Mouse (Mus musculus): ENCODE measurements around the gene Kif5c.

Kif5c gene

GRCm38 (mm10) chr2:49719854-49720253 is 100.8 kb downstream of the Kif5c start:
- peak; percentile 77 for DNase-seq (ENCODE audit: low read depth, low spot score)

DNA sequence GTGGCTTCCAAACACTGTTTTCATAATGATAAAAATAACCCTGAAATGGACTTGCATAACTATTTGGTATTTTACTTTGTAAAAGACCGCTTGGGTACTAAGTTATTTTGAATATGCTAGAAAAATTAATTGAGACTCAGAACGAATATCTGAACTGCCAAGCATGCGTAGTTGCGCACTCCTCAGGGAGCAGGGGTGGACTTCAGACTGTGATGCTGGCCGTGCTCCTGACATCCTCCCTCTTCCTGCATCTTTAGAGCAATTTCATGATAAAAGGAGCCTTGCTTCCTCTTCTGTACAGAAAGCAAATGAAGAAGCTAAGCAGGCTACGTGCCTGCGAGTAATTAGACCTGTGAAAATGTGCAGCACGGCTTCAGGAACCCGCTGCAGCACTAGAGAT is 101.2 kb downstream of the Kif5c start:
- DNase-seq (ENCODE audit: low read depth, low spot score), result no peak

- no peak for DNase-seq (ENCODE audit: low read depth, low spot score)
Measured at GRCm38 (mm10) chr2:49722331-49722730, 103.2 kb downstream of the Kif5c start.

GRCm38 (mm10) chr2:49722983-49723382 is 103.9 kb downstream of the Kif5c start:
- no peak for DNase-seq (ENCODE audit: low read depth, low spot score)

DNA sequence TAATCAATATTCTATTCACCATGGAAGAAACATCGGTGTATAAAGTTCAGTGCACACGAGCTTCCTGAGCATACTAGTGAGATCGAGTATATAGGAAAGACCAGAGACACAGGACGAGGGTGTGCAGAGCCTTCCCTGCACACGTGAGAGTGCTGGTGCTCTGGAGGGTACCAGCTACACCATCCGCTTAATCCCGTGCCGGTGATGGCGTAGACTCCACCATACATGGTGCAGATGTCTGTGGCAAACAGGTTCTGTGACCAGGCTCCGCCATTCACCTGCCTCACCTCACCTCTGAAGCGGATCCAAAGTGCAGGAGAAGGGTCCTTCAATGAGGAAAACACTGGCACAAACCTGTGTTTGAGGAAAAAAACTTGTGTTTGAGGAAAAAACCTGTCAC is 107.6 kb downstream of the Kif5c start:
- no peak for DNase-seq (ENCODE audit: low read depth, low spot score)

DNA sequence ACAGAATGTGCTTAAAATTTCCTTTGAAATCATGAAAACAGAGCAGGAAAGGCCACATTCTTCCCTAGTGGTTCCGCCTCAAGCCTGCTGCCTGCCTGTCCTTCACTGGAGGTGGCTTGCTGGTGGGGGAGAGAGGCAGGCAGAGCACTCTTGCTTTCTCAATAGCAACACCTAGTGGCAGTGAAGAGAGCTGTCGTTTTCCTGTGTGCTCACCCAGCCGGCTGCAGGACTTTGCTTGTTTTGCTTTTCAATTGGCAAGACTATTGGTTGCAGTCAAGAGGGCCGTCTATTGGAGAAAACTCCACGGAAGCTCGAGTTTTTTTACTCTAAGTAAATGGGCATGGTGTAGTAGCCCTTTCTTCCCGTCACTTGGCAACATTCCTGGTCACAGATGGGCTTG is 108.1 kb downstream of the Kif5c start:
- peak; percentile 74 for DNase-seq (ENCODE audit: low read depth, low spot score)

GRCm38 (mm10) chr2:49727686-49728085 is 108.6 kb downstream of the Kif5c start:
- DNase-seq (ENCODE audit: low read depth, low spot score), result no peak

DNA sequence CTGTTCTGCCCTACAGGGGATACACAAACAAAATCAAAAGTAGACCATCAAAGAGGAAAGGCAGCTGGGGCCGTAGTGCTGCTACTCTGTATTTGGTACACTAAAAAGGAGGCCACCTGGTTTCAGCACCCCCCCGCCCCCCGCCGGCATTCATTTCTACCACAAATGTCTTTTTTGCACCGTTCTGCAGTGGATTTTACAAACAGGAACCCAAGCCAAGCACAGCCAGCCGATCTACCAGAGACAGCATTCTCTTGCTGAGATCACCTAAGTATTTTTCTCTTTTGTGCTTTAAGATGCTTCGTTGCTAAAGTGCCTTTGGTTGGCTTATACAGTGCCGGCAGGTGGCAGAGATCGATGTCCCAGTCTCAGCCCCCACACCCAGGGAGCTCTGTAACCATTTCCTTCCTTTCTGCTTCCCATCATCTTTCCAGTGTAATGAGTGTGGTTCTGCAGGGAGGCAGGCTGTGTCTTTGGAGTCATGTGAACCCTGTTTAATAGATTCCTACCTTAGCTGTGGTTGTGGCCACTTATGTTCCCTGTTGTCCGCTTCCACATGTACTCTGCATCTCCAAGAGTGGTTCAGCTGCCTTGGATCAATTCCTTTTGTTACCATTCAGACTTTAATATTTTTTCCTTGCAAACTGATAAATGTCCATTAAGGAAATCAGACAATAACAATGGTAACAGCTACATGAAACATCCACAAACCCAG is 110.0 kb downstream of the Kif5c start:
- no peak for DNase-seq (ENCODE audit: low read depth, low spot score)

DNA sequence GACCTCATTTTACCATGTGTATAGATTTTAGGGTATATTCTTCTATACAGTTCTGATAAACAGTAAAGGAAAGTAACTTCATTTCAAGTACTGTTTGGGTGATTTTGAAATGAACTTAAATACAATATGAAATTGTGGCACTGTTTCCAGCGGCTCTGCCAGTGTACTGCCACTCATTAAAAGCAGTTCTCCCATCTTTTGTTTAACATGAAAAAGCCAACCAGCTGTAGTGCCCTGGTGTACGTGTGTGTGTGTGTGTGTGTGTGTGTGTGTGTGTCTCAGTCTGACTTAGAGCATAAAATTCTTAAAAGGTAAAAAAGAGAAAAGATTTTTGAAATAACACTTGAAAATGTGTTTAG is 110.5 kb downstream of the Kif5c start:
- DNase-seq (ENCODE audit: low read depth, low spot score), result no peak

GRCm38 (mm10) chr2:49730183-49730582 is 111.1 kb downstream of the Kif5c start:
- no peak for DNase-seq (ENCODE audit: low read depth, low spot score)

- peak; percentile 83 for DNase-seq (ENCODE audit: low read depth, low spot score)
Measured at GRCm38 (mm10) chr2:49732745-49733655, 113.9 kb downstream of the Kif5c start.

- DNase-seq (ENCODE audit: low read depth, low spot score), result peak; percentile 72
Measured at GRCm38 (mm10) chr2:49733656-49734008, 114.5 kb downstream of the Kif5c start.

DNA sequence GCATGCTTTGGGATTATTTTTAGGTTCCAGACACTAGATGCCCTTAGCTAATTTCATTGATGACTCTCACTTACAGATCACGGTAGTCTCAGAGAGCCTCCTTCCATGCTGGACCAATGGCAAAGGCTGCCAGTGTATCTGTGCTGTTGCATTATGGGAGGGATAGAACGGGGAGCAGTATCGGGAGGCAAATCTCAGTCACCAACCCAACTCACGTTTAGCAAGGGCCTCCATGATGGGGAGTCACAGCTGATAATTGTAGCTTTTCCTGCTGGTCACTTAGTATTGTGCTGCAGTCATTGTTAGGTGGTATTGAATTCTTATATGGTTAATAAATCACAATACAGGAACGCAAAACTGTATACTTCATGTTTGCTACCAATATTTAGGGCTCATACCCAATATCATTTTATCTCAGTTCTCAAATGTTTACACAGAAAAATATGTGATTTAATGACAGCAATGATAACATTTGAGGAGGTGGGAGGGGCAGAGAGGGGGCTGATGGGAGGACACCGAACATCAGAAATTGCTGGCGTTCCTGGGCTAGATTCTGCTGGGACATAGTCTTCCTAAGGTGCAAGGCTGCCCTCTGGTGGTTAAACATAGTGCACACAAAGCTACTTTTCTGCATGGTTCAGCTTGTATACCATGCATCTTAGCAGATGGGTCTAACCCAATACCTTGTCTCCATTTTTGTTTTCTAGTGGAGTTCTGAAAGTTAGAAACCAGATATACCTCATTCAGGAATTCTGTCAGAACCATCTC is 115.1 kb downstream of the Kif5c start:
- peak; percentile 90 for DNase-seq (ENCODE audit: low read depth, low spot score)

DNA sequence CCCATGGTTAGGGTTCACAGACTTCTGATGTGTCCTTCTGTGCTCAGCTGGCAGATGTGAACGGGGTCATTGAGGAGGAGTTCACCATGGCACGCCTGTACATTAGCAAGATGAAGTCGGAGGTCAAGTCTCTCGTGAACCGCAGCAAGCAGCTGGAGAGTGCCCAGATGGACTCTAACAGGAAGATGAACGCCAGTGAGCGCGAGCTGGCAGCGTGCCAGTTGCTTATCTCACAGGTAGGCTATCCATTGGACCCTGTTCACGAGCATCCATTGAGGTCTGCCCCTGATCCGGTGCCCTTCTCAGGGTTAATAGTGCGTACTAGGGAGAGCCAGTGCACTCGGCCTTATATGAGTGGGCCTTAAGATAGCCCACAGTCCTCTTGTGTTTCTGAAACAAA is 116.3 kb downstream of the Kif5c start:
- no peak for DNase-seq (ENCODE audit: low read depth, low spot score)

DNA sequence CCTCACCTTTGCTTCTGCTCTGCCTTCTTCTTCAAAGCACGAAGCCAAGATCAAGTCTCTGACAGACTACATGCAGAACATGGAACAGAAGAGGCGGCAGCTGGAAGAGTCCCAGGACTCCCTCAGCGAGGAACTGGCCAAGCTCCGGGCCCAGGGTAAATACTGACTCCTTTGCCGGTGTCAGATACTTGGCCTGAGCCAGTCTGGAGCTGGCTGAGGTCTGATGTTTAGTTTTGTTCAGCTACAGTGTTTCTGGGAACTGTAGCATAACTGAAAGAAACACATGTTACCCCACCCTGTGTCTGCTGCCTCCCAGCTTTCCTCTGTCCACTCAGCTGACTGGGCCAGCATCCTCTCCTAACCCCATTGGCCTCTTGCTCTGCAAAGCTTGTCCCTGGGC is 119.9 kb downstream of the Kif5c start:
- no peak for DNase-seq (ENCODE audit: low read depth, low spot score)

- no peak for DNase-seq (ENCODE audit: low read depth, low spot score)
Measured at GRCm38 (mm10) chr2:49741026-49741425, 121.9 kb downstream of the Kif5c start.

- DNase-seq (ENCODE audit: low read depth, low spot score), result no peak
Measured at GRCm38 (mm10) chr2:49741895-49742734, 123.0 kb downstream of the Kif5c start.

- no peak for DNase-seq (ENCODE audit: low read depth, low spot score)
Measured at GRCm38 (mm10) chr2:49742919-49743318, 123.8 kb downstream of the Kif5c start.

DNA sequence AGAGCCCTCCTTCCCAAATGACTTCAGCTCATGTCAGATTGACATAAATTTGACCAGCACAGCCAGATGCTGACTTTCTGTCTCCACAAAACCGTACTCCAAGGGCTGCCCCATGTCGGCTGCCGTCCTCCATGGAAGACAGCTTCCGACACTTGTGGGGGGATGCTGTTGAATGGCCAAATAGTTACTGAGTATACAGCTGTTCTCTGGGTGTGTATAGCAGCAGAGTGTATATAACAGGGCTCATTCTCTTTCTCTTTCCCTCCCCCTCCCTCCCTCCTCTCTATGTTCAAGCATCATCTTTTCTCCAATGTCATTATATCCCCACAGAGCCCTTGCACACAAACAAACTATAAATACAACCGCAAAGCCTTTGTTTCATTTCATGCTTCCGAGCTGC is 124.7 kb downstream of the Kif5c start:
- DNase-seq (ENCODE audit: low read depth, low spot score), result no peak

DNA sequence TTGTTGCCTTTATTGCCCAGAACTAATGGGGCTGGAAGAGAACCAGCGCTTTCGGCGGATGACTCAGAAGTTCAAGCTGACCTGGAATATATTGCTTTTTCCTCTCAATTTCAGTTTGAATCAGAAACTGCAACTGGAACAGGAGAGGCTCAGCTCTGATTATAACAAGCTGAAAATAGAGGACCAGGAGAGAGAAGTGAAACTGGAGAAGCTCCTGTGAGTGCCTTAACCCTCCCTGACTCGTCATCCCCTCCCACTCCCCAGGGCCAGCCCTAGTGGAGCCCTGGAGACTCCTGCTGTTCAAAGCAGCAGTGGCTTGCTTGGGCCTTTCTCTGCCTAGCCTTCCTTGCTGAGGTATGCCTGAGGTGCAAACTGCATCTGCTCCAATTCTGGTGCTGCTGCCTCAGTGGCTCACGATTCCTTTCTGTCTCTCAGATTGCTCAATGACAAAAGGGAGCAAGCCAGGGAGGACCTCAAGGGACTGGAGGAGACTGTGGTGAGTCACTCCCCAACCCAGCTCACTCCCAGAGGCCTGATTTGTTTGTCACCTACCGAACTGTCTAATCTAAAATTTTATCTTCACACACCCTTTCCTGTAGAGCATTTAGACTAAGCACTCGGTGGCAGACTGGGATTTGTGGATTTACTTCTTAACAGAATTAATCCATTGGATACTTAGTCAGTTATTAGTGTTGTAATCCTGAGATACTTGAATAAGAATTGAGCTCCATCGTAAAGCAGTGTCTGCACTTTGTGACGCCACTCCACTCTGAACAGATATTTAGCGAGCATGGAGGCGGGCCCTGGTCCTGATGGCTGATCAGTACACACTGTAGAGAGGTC is 125.4 kb downstream of the Kif5c start:
- DNase-seq (ENCODE audit: low read depth, low spot score), result no peak

Measured in forelimb bud, embryonic 11.5 days (tissue).